In genomic region chr13:26469343-26469742, GRCm38 (mm10) we compare ENCODE assay signal across 21 mouse cellular contexts.
DNase-seq lines count a peak whose midpoint lies in the region; ATAC-seq lines count a peak whose summit lies in the region.
"Had no signal": no experiment of that assay in that cellular context is flagged by ENCODE, and none has a peak within 500 bp of the region (broad histone marks: within the 10 kb centered on the region; RNA-seq: fewer than 3 reads in every experiment).

No protein-coding gene starts in this region.

- no peaks in the 10 kb centered on the region for H3K9me3 ChIP-seq in kidney, embryonic 16.5 days (ENCODE audit: low read length)
- H3K9me3 ChIP-seq: embryonic facial prominence, embryonic 15.5 days; forebrain, embryonic 10.5 days; heart, embryonic 10.5 days; hindbrain, embryonic 12.5 days had no signal

- no peak overlapping the region for H3K4me3 ChIP-seq in kidney, embryonic 16.5 days (ENCODE audit: low read length)
- H3K4me3 ChIP-seq: embryonic facial prominence, embryonic 15.5 days; erythroblast, embryonic 14.5 days; forebrain, embryonic 10.5 days; heart, embryonic 10.5 days; hindbrain, embryonic 12.5 days had no signal

- no peaks in the 10 kb centered on the region for H3K36me3 ChIP-seq in kidney, embryonic 16.5 days (ENCODE audit: insufficient read depth, low read length)
- H3K36me3 ChIP-seq: embryonic facial prominence, embryonic 15.5 days; forebrain, embryonic 10.5 days; heart, embryonic 10.5 days; hindbrain, embryonic 12.5 days had no signal

- 13% methylated on average over 3 of the region's 3 CpGs for WGBS in kidney, embryonic 16.5 days

- H3K4me1 ChIP-seq in kidney, embryonic 16.5 days (ENCODE audit: insufficient read depth, low read length) = peaks cover 6% of the 10 kb centered on the region; the same call in 1 of the 2 replicates
- H3K4me1 ChIP-seq: embryonic facial prominence, embryonic 15.5 days; forebrain, embryonic 10.5 days; heart, embryonic 10.5 days; hindbrain, embryonic 12.5 days had no signal

- no peak overlapping the region for H3K4me2 ChIP-seq in kidney, embryonic 16.5 days (replicated peaks; ENCODE audit: low read depth, low read length)
- H3K4me2 ChIP-seq: embryonic facial prominence, embryonic 15.5 days; hindbrain, embryonic 12.5 days had no signal

- ATAC-seq in kidney, embryonic 16.5 days (ENCODE audit: low FRiP score, low TSS enrichment) = peak; percentile 78; the same call in 1 of the 2 replicates
- ATAC-seq: forebrain, embryonic 14.5 days; hindbrain, embryonic 16.5 days had no signal

- DNase-seq in kidney, adult 8-10 months = peak; percentile 5 to 11
- no peak for DNase-seq in kidney, adult 18-20 months
- DNase-seq in kidney, postnatal 36 days = peak; percentile 5 to 9
- no peak for DNase-seq in gastrocnemius, postnatal 4 days (ENCODE audit: low spot score in 2 of 2)
- no peak for DNase-seq in adrenal gland, postnatal 4 days (ENCODE audit: low spot score in 2 of 2)
- DNase-seq: adrenal gland, adult 2 months; adrenal gland, postnatal 25 days; cerebellum, adult 2 months; cerebellum, postnatal 14 days; gastrocnemius, postnatal 36 days; heart, adult 18-20 months; heart, postnatal 10 days; heart, postnatal 4 days had no signal

- no peaks in the 10 kb centered on the region for H3K27me3 ChIP-seq in kidney, embryonic 16.5 days (ENCODE audit: insufficient read depth, low read length)
- H3K27me3 ChIP-seq: embryonic facial prominence, embryonic 15.5 days; hindbrain, embryonic 12.5 days had no signal

- no peak overlapping the region for H3K27ac ChIP-seq in kidney, embryonic 16.5 days (ENCODE audit: low read length)
- H3K27ac ChIP-seq: embryonic facial prominence, embryonic 15.5 days; forebrain, embryonic 10.5 days; heart, embryonic 10.5 days; hindbrain, embryonic 12.5 days had no signal

- no peak overlapping the region for H3K9ac ChIP-seq in kidney, embryonic 16.5 days (replicated peaks; ENCODE audit: low read length)
- H3K9ac ChIP-seq: embryonic facial prominence, embryonic 15.5 days; hindbrain, embryonic 12.5 days had no signal

Comparison
In these comparisons a context has a peak if more than half of its experiments do, and no peak if none do; other contexts are left out.
1. DNase-seq: peak in kidney, adult 8-10 months (2 of 2) and kidney, postnatal 36 days (2 of 2); none in kidney, adult 18-20 months (single experiment), gastrocnemius, postnatal 4 days (0 of 2) and adrenal gland, postnatal 4 days (0 of 2).